Mouse (Mus musculus) E14TG2a.4 (cell line): ENCODE measurements at regions not wholly inside any gene's neighbourhood (a gene's known extent, or its start where the extent isn't known, plus 50 kb on each side); places are given as distances from the start of the nearest gene placed in this dataset.

ENCODE experiments used
- H3K27me3 ChIP-seq: 2 replicates; pipeline ENCODE4 v1.6.1; 2014; ENCODE audit warnings: low read length, control low read depth; ENCODE audit not compliant: insufficient read depth
- H3K36me3 ChIP-seq: 2 replicates; pipeline ENCODE4 v1.6.1; 2014; ENCODE audit warnings: low read length, control low read depth; ENCODE audit not compliant: insufficient read depth
- H3K4me1 ChIP-seq: replicated peaks from 2 replicates; pipeline ENCODE4 v1.6.1; 2014; ENCODE audit warnings: low read depth, low read length, control low read depth
- H3K4me3 ChIP-seq: replicated peaks from 2 replicates; pipeline ENCODE4 v1.5.1; 2014; ENCODE audit warnings: mild to moderate bottlenecking, low read length
- H3K9me3 ChIP-seq: 2 replicates; pipeline ENCODE4 v1.6.1; 2014; ENCODE audit warnings: low read length, control low read depth
- CTCF ChIP-seq: conservative IDR thresholded peaks from 2 replicates; pipeline ENCODE4 v1.5.1; 2014; ENCODE audit warnings: low read length
- NANOG ChIP-seq: IDR thresholded peaks from 2 replicates; pipeline ENCODE4 v1.6.1; 2014; ENCODE audit warnings: borderline replicate concordance, low read length, mixed read lengths
- POU5F1 ChIP-seq: IDR thresholded peaks from 2 replicates; pipeline ENCODE4 v1.6.1; 2014; ENCODE audit warnings: low read length, borderline replicate concordance

DNA sequence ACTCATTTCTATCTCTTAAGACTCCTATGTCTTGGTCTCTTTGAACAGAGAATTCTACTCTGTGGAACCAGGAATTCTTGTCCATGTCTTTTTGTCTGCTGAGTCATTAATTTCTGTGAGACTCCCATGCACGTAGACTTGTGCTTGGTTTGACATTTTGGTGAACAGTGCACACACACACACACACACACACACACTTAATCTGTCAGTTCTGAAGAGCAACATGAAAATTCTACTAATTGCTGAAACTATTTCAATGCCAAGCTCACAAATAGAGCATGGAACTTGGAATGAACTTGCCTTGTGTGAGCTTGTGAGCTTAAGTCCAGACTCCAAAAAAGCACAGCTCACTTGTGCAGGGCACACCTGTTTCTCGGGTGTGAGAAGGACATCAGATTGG lies 301.1 kb downstream of the Ptprc start:
- H3K4me1 ChIP-seq = no peaks in the 10 kb centered on the region
- no peaks in the 10 kb centered on the region for H3K36me3 ChIP-seq
- no peak overlapping the region for H3K4me3 ChIP-seq
- H3K9me3 ChIP-seq = no peaks in the 10 kb centered on the region
- H3K27me3 ChIP-seq = no peaks in the 10 kb centered on the region
- TF ChIP-seq NANOG (no peak), CTCF (no peak)

DNA sequence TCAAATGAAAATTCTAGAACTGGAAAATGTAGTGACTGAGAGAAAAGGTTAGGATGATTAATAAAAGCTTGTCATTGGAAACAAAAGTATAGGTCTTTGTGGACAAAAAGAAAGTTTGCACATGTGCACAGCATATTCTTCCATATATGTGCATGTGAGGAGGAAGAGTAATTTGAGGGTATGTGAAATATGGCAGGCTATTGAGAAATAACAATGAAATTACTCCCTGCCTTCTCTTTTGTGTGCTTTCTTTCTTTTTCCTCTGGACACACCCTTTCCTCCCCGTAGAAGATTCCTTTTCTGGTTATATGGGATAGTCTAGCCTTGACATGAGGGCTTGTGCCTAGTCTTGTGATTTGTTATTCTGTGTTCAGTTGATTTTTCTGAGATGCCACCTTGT lies 301.9 kb downstream of the Ptprc start:
- no peaks in the 10 kb centered on the region for H3K4me1 ChIP-seq
- no peaks in the 10 kb centered on the region for H3K36me3 ChIP-seq
- H3K4me3 ChIP-seq = no peak overlapping the region
- no peaks in the 10 kb centered on the region for H3K27me3 ChIP-seq
- no peaks in the 10 kb centered on the region for H3K9me3 ChIP-seq
- TF ChIP-seq POU5F1 (no peak), CTCF (no peak), NANOG (no peak)

DNA sequence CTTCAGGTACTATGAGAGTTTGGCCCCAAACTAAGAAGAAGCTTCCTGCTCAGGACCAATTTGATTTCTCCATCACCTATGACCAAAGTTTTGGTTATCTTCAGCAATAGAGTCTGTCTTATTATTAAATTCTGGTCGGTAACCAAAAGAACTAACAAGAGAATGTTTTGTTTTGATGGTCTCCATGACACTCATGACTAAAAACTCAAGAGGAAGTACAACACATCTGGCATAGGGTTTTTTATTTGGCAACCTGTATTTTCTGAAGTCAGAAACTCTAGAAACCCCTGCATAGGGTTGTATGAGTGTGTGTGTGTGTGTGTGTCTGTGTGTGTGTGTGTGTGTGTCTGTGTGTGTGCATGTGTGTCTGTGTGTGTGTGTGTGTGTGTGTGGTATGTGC lies 310.5 kb downstream of the Ptprc start:
- Histone ChIP-seq H3K36me3 (no peaks in the 10 kb centered on the region), H3K27me3 (no peaks in the 10 kb centered on the region), H3K4me1 (no peaks in the 10 kb centered on the region), H3K9me3 (no peaks in the 10 kb centered on the region), H3K4me3 (no peak overlapping the region)
- TF ChIP-seq POU5F1 (no peak), CTCF (no peak), NANOG (no peak)

DNA sequence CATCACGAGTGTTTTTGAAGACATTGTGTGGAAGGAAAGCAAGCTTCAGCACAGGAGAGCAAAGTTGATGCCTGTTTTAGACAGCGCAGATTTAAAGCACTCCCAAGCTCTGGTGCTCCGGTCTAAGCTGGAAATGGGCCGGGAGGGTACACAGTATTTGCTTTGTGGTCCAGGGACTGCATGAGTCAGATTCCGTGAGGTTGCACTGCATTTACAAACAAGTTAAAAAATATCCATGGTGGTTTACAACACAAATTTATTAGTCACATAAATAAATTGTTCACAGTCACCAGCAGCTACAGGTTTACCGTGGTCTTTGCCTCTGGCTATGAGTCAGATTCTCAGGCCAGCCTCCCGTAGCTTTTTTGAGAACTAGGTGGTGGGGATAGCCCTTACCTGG lies 312.0 kb downstream of the Ptprc start:
- Histone ChIP-seq H3K9me3 (no peaks in the 10 kb centered on the region), H3K36me3 (no peaks in the 10 kb centered on the region), H3K27me3 (no peaks in the 10 kb centered on the region), H3K4me3 (no peak overlapping the region), H3K4me1 (no peaks in the 10 kb centered on the region)
- TF ChIP-seq NANOG (no peak), POU5F1 (no peak), CTCF (no peak)

DNA sequence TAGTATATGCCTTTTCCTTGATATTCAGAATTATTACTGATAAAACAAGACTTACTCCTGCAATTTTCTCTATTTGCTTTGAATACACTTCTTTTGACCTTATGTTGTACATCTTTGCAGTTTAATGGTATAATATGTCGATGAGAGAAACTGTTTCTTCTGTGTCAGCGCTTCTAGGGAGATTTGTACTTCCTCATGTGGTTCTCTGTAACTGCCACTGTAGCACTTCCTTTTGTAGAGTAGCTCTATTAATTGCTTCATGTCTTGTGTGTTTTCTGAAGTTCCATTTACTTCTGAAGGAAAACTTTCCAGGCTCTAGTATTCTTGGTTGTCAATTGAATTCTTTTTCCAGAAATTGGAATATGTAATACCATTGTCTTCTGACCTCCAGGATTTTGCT lies 323.2 kb downstream of the Ptprc start:
- Histone ChIP-seq H3K27me3 (no peaks in the 10 kb centered on the region), H3K4me3 (no peak overlapping the region), H3K4me1 (no peaks in the 10 kb centered on the region), H3K9me3 (no peaks in the 10 kb centered on the region), H3K36me3 (no peaks in the 10 kb centered on the region)
- TF ChIP-seq CTCF = no peak
- no peak for TF ChIP-seq POU5F1
- TF ChIP-seq NANOG = no peak

DNA sequence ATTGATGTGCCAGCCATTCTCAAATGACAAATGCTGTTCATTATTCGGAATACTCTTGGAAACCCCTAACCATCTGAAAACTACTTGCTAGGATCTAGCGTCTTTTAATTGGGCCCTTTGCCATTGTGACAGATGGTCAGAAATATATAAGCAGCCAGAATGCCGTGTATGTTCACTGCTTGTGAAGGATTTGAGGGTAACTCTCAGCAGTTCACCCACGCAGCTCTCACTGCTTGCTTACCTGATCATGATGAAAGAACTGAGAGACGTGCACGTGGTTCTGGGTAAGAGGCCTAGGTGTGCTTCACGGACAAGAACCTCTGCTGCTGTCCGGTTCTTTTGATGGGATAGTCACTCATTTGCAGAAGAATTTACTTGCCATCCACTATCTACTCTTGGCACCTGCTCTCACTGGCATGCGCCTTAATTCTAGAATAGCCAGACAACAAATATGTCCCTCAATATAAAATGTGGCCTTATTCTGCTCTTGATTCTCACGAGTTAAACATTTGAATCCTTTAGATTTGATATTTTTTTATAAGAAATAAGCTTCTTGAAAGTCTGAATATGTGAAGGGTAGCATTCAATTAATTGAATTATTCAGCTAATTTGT lies 328.1 kb downstream of the Ptprc start:
- no peaks in the 10 kb centered on the region for H3K27me3 ChIP-seq
- H3K4me3 ChIP-seq = no peak overlapping the region
- no peak for TF ChIP-seq CTCF
- no peak for TF ChIP-seq NANOG
- TF ChIP-seq POU5F1 = no peak
- H3K9me3 ChIP-seq = no peaks in the 10 kb centered on the region
- no peaks in the 10 kb centered on the region for H3K36me3 ChIP-seq
- H3K4me1 ChIP-seq = no peaks in the 10 kb centered on the region

DNA sequence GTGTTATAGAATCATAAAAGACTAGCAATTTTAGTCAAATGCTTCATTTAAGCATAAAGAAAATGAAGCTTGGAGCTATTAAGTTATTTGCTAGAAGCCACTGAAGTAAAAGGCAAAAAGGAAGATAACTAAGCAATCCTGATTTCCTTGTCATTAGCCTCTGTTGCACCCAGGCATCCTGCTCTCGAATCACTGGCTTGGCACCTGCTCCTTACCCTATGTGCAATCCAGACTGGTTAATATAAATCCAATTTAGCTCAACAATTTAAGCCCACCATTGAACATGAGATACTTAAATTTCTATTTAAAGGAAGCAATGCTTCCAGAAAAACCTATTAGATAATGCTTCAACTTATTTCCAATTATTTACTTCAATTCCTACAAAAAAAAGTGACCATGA lies 328.7 kb downstream of the Ptprc start:
- H3K4me3 ChIP-seq = no peak overlapping the region
- no peaks in the 10 kb centered on the region for H3K27me3 ChIP-seq
- no peaks in the 10 kb centered on the region for H3K4me1 ChIP-seq
- H3K36me3 ChIP-seq = no peaks in the 10 kb centered on the region
- TF ChIP-seq CTCF (no peak), NANOG (no peak), POU5F1 (no peak)
- H3K9me3 ChIP-seq = no peaks in the 10 kb centered on the region

DNA sequence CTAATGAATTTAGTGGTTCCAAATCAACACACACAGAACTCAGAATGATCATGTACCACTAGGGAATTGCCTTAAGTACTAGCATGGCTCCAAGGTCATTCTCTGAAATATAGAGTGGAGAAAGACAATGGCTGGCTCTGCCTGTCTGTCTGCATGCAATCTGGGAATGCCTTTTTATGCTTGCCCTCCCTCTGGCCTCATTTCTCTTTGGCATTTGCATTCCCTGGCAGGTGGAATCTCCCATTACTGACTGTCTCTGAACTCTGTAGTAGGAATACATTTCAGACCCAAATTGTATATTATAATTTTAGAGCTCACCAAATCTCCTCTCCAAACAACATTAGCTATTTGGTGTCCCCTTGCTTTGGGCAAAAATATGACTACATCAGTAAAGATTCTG lies 335.0 kb downstream of the Ptprc start:
- Histone ChIP-seq H3K9me3 (no peaks in the 10 kb centered on the region), H3K27me3 (no peaks in the 10 kb centered on the region), H3K4me3 (no peak overlapping the region), H3K4me1 (no peaks in the 10 kb centered on the region), H3K36me3 (no peaks in the 10 kb centered on the region)
- TF ChIP-seq POU5F1 (no peak), CTCF (no peak)

DNA sequence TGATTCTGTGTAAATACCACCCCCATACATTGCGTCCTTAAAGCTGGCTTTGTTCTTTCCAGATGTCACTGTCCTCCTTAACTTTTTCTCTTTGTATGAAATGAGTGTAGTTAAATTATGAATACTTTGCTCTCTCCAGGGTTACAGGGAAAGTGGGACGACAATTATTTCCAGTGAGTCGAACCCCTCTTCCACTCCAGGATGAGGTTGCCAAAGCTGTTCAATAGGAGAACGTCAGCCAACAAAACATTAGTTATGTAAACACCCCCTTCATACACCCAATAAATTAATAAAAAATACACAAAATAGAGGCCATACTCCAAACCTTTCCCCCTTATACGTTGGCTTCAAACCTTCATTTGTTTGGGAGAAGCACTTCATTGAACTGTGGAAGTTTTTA lies 335.8 kb downstream of the Ptprc start:
- H3K36me3 ChIP-seq = no peaks in the 10 kb centered on the region
- no peaks in the 10 kb centered on the region for H3K27me3 ChIP-seq
- TF ChIP-seq POU5F1 (no peak), NANOG (no peak), CTCF (no peak)
- H3K9me3 ChIP-seq = no peaks in the 10 kb centered on the region
- no peak overlapping the region for H3K4me3 ChIP-seq
- H3K4me1 ChIP-seq = no peaks in the 10 kb centered on the region
